Mouse (Mus musculus): ENCODE results near the gene Slc2a5.
A peak's percentile ranks its signal among the peaks of the same experiment; 100 is the strongest.

- peak; percentile 94 for TF ChIP-seq CTCF (IDR thresholded peaks at IDR 0.05; ENCODE audit: low read depth)
- TF ChIP-seq EP300 (IDR thresholded peaks at IDR 0.05; ENCODE audit: low read depth), result no peak
These were observed 57.5 kb downstream of the Slc2a5 start for GRCm38 (mm10) chr4:150176535-150176934.

Data from liver, embryonic 14.5 days (tissue).